Mouse (Mus musculus) liver, adult 2 months (tissue): Measurements from ENCODE around the gene Myh3.
"Not testable (repeated sequence)": the region's sequence is repeated elsewhere in the genome, so short reads cannot be mapped to it uniquely, and the experiment has no call there.

Experiments used
- CTCF ChIP-seq: fragments of 200-500 bp; IDR thresholded peaks from 2 replicates; pipeline ENCODE4 v1.5.1; 2011; ENCODE audit warnings: low read depth, low read length, control low read depth
- POLR2A ChIP-seq: fragments of 200-500 bp; IDR thresholded peaks from 2 replicates; pipeline ENCODE4 v1.6.1; 2011; ENCODE audit warnings: low read length, control low read depth; ENCODE audit not compliant: insufficient read depth; ENCODE audit errors: extremely low read depth

- not testable (repeated sequence) for TF ChIP-seq CTCF, POLR2A
Observed at GRCm38 (mm10) chr11:67092354-67092753, 14.3 kb downstream of the Myh3 start.
